Mouse (Mus musculus) G1E (cell line): Measurements from ENCODE around the gene Elmo2.

Source experiments
- CTCF ChIP-seq: IDR thresholded peaks from 2 replicates; pipeline ENCODE4 v1.5.1; 2012; ENCODE audit warnings: low read depth, low read length, inconsistent platforms, mixed read lengths
- GATA1 ChIP-seq: IDR thresholded peaks from 2 replicates; pipeline ENCODE4 v1.6.1; 2012; ENCODE audit warnings: borderline replicate concordance, low read length, inconsistent platforms, mixed read lengths
- TAL1 ChIP-seq: conservative IDR thresholded peaks from 2 replicates; pipeline ENCODE4 v1.6.1; 2012; ENCODE audit warnings: low read depth, low read length, inconsistent platforms, mixed read lengths

GRCm38 (mm10) chr2:165318941-165319340 lies 7.3 kb downstream of the Elmo2 start:
- TF ChIP-seq CTCF, result no peak
- TF ChIP-seq GATA1, result no peak
- no peak for TF ChIP-seq TAL1
